Mouse (Mus musculus) neural tube, embryonic 14.5 days (tissue): Measurements from ENCODE around the gene Kl. TPM values are rescaled to one million over a fixed set of nuclear protein-coding genes. Genes with fewer than 3 reads are reported as not detected.

Source experiments
- ATAC-seq: fragments of 200-750 bp; cut with Nextera tagmentation; 2 replicates; pipeline ENCODE4 v1.8.0; 2017; ENCODE audit warnings: low read depth, mild to moderate bottlenecking, moderate TSS enrichment, moderate library complexity
- H3K27ac ChIP-seq: fragments of 300-500 bp; sonication (generic); 2 replicates; pipeline ENCODE4 v1.5.1; 2014; ENCODE audit warnings: low read depth, mild to moderate bottlenecking, control low read depth, low read length, moderate library complexity, mixed read lengths
- H3K27me3 ChIP-seq: fragments of 300-500 bp; sonication (generic); 2 replicates; pipeline ENCODE4 v1.6.1; 2014; ENCODE audit warnings: low read length; ENCODE audit not compliant: control insufficient read depth, insufficient read depth
- H3K36me3 ChIP-seq: fragments of 300-500 bp; sonication (generic); 2 replicates; pipeline ENCODE4 v1.6.1; 2014; ENCODE audit warnings: low read length, mixed read lengths; ENCODE audit not compliant: control insufficient read depth, insufficient read depth
- H3K4me1 ChIP-seq: fragments of 300-500 bp; sonication (generic); 2 replicates; pipeline ENCODE4 v1.6.1; 2014; ENCODE audit warnings: low read length; ENCODE audit not compliant: control insufficient read depth, insufficient read depth
- H3K4me2 ChIP-seq: fragments of 300-500 bp; sonication (generic); 2 replicates; pipeline ENCODE4 v1.6.1; 2014; ENCODE audit warnings: mild to moderate bottlenecking, low read depth, low read length, control low read depth
- H3K4me3 ChIP-seq: fragments of 300-500 bp; sonication (generic); 2 replicates; pipeline ENCODE4 v1.5.1; 2014; ENCODE audit warnings: low read depth, low read length, control low read depth, mixed read lengths
- H3K9ac ChIP-seq: fragments of 300-500 bp; sonication (generic); replicated peaks from 2 replicates; pipeline ENCODE4 v1.6.1; 2014; ENCODE audit warnings: low read depth, mild to moderate bottlenecking, control low read depth, low read length, mixed read lengths
- H3K9me3 ChIP-seq: fragments of 300-500 bp; sonication (generic); 2 replicates; pipeline ENCODE4 v1.6.1; 2016; ENCODE audit warnings: low read length; ENCODE audit not compliant: control insufficient read depth
- WGBS: fragments of 180-500 bp; shearing (Covaris S2); extraction: QIAGEN DNeasy Blood & Tissue Kit; methylation state at CpG from one replicate; pipeline ENCODE4 v1.1.7; 2014; 5-methylcytosine and 5-hydroxymethylcytosine counted together
- polyA plus RNA-seq: library from polyadenylated mRNA; unstranded; fragments of >200 nt; fragmentation: Nextera tagmentation; extraction: Ambion mirVana; gene quantifications from 2 replicates; pipeline ENCODE4 v1.2.1, GENCODE M21; 2014

The Kl gene
- 1.2 and 1.5 TPM in 2 replicates for polyA plus RNA-seq

DNA sequence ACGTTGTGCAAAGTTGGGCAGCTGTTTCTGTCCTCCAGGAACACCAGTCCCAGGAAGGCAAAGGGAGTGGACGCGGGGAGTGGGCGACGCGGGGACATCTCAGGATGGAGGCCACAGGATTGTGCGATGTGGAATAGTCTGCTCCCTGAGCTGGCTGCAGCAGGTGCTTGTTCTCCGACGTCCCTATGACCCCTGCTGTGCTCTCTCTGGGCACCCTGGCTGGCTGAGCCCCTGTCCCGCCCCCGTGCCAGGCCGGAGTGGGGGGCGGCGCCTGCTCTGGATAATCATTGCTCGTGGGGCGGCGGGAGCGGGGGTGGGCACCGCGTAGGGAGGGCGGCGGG, at the start of gene Kl:
Gene Kl, plus strand, starts transcription at position 280 of the 341 bp plus-strand sequence.
- H3K4me1 ChIP-seq, result no peaks in the 10 kb centered on the region
- ATAC-seq, result peak; percentile 63
- WGBS, result 2% methylated on average over 13 of the region's 22 CpGs
- peak within 1 kb of the TSS; percentile 73 for H3K4me2 ChIP-seq
- H3K36me3 ChIP-seq, result no peaks in the 10 kb centered on the region
- peaks cover 20% of the 10 kb centered on the region for H3K27me3 ChIP-seq
- no peaks in the 10 kb centered on the region for H3K9me3 ChIP-seq
- peak within 1 kb of the TSS; percentile 51 for H3K9ac ChIP-seq
- no peak within 1 kb of the TSS for H3K27ac ChIP-seq
- peak within 1 kb of the TSS; percentile 50 for H3K4me3 ChIP-seq

DNA sequence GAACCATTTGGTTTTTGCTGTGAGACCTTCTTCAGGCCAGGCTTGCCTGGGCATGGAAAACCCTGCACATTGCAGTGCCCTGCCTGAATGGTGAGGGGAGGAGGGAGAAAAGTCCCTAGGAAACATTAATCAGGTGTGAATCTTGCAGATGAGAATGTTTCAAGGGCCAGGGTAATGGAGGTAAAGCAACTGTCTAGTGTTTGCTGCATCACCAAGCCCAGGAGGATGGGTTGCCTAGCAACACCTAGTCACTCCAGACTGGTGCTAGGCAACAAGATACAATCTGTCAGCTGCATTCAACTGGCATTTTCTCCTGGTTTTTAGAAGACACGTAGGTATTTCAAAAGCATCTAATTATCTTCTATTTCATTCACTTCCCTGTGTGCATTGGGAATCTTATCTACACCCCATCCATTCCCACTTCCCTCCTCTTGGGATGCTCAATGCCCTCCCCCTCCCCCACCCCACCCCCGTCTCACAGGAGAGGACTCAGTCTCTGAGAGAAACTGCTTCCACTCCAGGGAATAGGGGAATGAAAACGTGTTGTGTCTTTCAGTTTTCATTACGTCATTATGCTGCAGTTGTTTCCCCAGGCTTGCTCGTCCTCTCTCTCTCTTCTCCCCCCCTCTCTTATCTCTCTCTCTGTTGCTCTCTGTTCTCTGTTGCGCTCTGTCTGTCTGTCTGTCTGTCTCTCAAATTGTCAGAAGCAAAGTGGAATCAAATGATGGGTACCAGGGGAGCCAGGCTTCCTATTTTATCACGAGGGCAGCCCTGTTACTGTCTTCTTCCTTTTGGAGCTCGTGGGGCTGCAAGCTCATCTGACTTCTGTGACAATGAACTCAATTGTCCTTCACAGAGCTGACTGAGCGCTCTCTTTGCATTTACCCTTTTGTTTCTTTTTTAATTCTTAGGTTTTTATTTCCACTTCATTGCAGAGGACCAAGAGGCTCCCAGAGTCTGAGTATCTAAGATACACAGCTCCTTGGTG, 46.1 kb upstream of the Kl start:
- peak overlapping the region; percentile 95 for H3K27ac ChIP-seq
- peak; percentile 98 for ATAC-seq
- H3K36me3 ChIP-seq, result no peaks in the 10 kb centered on the region
- no peak overlapping the region for H3K4me3 ChIP-seq
- H3K4me1 ChIP-seq, result peaks cover 21% of the 10 kb centered on the region; the same call in 1 of the 2 replicates
- 8% methylated on average over 9 of the region's 9 CpGs for WGBS
- no peaks in the 10 kb centered on the region for H3K9me3 ChIP-seq
- no peaks in the 10 kb centered on the region for H3K27me3 ChIP-seq
- H3K4me2 ChIP-seq, result peak overlapping the region; percentile 33
- H3K9ac ChIP-seq, result no peak overlapping the region

DNA sequence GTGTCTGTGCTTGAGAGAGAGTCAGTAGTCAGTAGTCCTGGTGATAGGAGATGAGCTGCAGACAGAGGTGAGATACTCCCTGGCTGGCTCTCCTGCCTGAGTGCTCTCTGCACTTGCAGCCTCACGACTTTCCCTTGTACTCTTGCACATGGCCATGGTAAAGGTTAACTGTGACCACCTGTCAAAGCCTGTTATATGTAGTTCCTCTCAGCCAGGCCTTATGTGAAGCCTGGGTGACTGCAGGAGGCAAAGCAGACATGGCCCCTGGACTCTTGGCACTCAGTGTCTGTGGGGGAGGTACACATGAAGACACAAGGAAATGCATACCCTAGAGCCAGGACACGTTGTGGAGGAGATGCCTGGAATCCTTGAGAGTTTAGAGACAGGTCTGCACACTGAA, 40.3 kb upstream of the Kl start:
- Histone ChIP-seq H3K4me1 (peaks cover 5% of the 10 kb centered on the region; the same call in 1 of the 2 replicates), H3K36me3 (no peaks in the 10 kb centered on the region), H3K9me3 (no peaks in the 10 kb centered on the region), H3K4me2 (no peak overlapping the region), H3K9ac (no peak overlapping the region), H3K27ac (no peak overlapping the region), H3K4me3 (no peak overlapping the region), H3K27me3 (no peaks in the 10 kb centered on the region)
- WGBS, result 46% methylated on average over 2 of the region's 2 CpGs
- ATAC-seq, result no peak

DNA sequence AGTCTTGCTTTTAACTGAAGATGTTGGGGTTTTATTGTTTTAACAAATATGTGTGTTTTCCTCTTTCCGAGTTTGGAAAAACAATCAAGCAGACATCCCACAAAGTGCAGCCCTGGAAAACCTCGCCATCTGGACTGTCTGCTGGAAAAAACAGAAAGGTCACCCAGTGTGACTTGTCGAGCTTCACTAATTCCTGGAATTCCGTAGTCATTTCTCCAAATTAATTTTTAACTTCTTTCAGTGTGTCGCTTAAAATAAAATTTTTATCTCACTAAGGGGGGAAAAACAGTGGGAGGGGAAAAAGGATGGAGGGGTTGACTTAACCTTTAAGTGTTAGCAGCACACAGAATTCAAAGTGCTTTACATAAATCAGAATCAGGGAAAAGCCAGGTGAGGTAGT, 39.8 kb upstream of the Kl start:
- WGBS, result 47% methylated on average over 5 of the region's 5 CpGs
- ATAC-seq, result no peak

DNA sequence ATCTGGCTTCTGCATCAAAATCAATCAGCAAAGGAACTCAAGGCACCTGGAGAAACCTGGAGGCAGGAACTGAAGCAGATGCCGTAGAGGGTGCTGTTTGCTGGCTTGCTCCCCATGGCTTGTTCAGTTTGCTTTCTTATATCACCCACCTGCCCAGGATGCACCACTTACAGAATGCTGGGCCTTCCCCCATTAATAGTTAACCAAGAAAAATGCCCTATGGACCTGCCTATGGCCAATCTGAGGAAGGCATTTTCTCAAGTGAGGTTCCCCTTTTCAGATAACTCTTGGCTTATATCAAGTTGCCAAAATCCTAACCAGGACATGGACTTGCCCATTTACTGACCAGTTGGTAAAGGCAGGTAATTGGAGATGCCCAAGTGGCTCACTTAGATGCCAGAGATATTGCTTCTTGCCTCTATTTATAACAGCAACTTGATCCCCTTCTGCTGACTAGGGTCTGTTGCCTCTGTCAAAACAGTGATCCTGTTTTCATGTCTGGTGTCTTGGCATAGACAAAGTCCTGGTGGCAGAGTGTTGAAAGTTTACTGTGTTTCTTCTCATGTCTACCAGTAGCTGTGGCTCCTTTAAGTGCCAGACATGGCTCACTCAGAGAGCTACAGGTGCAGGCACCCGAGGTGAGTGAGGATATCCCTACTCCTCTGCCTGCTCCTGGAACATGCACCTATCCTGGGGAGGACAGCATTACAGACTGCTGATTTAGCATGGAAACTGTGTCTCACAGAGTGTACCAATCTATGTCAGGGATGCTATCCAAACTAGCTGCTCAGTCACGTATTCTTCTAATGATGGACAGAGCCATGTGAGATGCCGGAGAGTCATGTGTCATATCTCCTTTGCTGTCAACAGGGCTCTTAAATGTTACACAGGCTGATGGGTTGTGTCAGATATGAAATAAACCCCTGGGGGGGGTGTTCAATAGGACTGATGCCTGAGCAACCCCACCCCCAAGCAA, 37.0 kb upstream of the Kl start:
- no peak overlapping the region for H3K4me3 ChIP-seq

More for the DNA sequence above, 39.8 kb upstream of the Kl start:
- no peaks in the 10 kb centered on the region for H3K27me3 ChIP-seq
- 0 out of 2 replicates have a peak, but pooled peaks cover under 1% of the 10 kb centered on the region for H3K4me1 ChIP-seq
- no peak overlapping the region for H3K4me2 ChIP-seq
- no peak overlapping the region for H3K27ac ChIP-seq
- no peak overlapping the region for H3K9ac ChIP-seq
- no peaks in the 10 kb centered on the region for H3K9me3 ChIP-seq
- no peaks in the 10 kb centered on the region for H3K36me3 ChIP-seq
- H3K4me3 ChIP-seq, result no peak overlapping the region

DNA sequence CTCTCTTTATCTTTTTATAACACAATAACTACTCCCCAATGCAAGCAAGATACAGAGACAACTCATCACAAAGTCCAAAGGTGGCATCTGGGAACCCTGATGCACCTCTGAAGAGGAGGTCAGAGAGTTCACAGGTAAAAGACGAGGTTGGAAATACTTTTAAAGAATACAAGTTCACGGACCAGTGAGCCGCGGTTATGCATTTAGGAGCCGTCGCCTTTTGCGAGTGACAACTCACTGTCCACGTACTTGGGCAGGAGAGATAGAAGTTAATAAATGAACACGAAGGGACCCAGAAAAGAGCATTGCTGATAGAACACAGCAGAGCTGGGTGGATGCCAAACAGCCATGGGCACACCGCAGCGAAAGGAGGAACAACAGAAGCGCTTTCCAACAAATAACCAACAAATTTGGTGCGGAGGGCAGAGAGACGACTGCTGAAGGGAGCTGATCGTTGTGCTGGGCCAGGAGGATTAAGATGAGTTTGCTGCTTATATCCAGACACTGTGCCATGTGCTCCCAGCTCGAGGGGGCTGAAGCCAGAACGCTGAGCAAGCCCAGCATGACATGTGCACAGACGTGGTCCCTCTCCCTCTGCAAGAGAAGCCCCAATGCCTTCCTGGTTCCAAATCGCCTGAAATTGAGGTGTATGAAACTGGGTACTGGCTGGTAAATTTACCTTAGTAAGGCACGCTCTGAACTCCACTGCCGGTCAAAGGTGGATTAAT, 35.1 kb upstream of the Kl start:
- 79% methylated on average over 21 of the region's 21 CpGs for WGBS

More for the DNA sequence above, 37.0 kb upstream of the Kl start:
- Histone ChIP-seq H3K27me3 (no peaks in the 10 kb centered on the region), H3K4me2 (no peak overlapping the region), H3K36me3 (no peaks in the 10 kb centered on the region), H3K9me3 (no peaks in the 10 kb centered on the region), H3K27ac (no peak overlapping the region), H3K4me1 (no peaks in the 10 kb centered on the region), H3K9ac (no peak overlapping the region)
- 84% methylated on average over 4 of the region's 4 CpGs for WGBS
- ATAC-seq, result no peak

DNA sequence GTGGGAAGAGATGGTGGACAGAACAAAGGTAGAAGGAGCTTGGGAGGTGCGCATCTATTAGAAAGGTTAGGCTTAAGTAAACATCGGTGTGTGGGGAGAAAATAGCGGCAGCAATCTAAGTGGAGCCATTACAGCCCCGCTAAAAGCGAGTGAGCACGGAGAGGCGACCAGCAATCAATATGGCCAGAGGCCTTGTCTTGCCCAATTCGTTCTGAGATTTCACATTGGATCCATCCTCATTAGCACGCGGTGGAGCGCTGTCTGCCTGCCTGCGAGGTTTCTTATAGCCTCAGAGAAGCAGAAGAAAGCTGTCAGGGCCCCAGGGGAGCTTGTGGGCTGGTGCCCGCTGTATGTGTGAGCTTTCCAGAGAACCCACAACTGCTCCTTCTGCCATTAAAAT, 33.8 kb upstream of the Kl start:
- no peak overlapping the region for H3K9ac ChIP-seq
- H3K27ac ChIP-seq, result no peak overlapping the region
- H3K4me2 ChIP-seq, result no peak overlapping the region
- H3K4me1 ChIP-seq, result no peaks in the 10 kb centered on the region
- H3K4me3 ChIP-seq, result no peak overlapping the region
- 69% methylated on average over 13 of the region's 13 CpGs for WGBS
- peak; percentile 38; the same call in 1 of the 2 replicates for ATAC-seq
- no peaks in the 10 kb centered on the region for H3K36me3 ChIP-seq
- H3K27me3 ChIP-seq, result no peaks in the 10 kb centered on the region
- no peaks in the 10 kb centered on the region for H3K9me3 ChIP-seq

More for the DNA sequence above, 35.1 kb upstream of the Kl start:
- no peaks in the 10 kb centered on the region for H3K4me1 ChIP-seq
- no peaks in the 10 kb centered on the region for H3K27me3 ChIP-seq
- H3K4me3 ChIP-seq, result no peak overlapping the region
- H3K9me3 ChIP-seq, result no peaks in the 10 kb centered on the region
- H3K4me2 ChIP-seq, result no peak overlapping the region
- no peak for ATAC-seq
- H3K36me3 ChIP-seq, result no peaks in the 10 kb centered on the region
- H3K27ac ChIP-seq, result no peak overlapping the region
- no peak overlapping the region for H3K9ac ChIP-seq

DNA sequence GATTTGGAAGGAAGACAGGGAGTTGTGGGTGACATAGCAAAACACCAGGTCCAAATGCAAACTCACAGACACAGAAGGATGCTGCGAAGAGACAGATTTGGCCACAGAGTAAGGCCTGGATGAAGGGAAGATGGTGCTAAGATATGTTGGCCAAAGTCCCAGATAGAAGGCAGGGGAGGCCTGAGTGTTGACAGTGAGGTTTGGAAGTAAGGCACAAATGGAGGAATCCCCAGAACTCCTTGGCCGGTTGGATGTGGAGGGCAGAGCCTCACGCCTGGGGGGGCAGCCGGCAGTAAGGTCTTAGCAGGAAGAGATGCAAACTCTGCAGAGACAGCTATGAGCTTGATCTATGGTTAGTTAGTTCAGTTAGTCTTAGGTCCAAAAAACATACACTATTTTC, 33.1 kb upstream of the Kl start:
- H3K36me3 ChIP-seq, result no peaks in the 10 kb centered on the region
- ATAC-seq, result no peak
- no peaks in the 10 kb centered on the region for H3K9me3 ChIP-seq
- H3K4me3 ChIP-seq, result no peak overlapping the region
- H3K4me2 ChIP-seq, result no peak overlapping the region
- WGBS, result 89% methylated on average over 4 of the region's 4 CpGs
- H3K4me1 ChIP-seq, result no peaks in the 10 kb centered on the region
- H3K27me3 ChIP-seq, result no peaks in the 10 kb centered on the region
- H3K9ac ChIP-seq, result no peak overlapping the region
- H3K27ac ChIP-seq, result no peak overlapping the region
